Mouse (Mus musculus) adrenal gland, postnatal 10 days (tissue): ENCODE measurements around the gene Ttn. TPM values are rescaled to one million over a fixed set of nuclear protein-coding genes. Genes with fewer than 3 reads are reported as not detected.
"Not testable (repeated sequence)": the region's sequence is repeated elsewhere in the genome, so short reads cannot be mapped to it uniquely, and the experiment has no call there.

Source experiments
- DNase-seq: peaks from one replicate; pipeline ENCODE4 v3.0.0; 2021; ENCODE audit warnings: mixed read lengths
- long read RNA-seq, 2 experiments: library from polyadenylated mRNA; stranded (forward); transcript quantifications; one replicate each; pipeline ENCODE4 v2.0.0; 2021
- total RNA-seq, 2 experiments: library from RNA; stranded (reverse); gene quantifications; 2 replicates each; pipeline ENCODE4 v1.2.3; 2021

Gene Ttn
- 100 to 1,000 TPM in 1 of 2 experiments, 10 to 100 TPM in 1; 87.1 to 370 TPM for total RNA-seq
- long read RNA-seq, experiment 1, partial matches to known transcripts, result 2 of 3 reads
- long read RNA-seq, experiment 1, other reads (novel, unspliced or antisense), result 1 of 3 reads
- long read RNA-seq, experiment 2, partial matches to known transcripts, result 1 of 2 reads
- long read RNA-seq, experiment 2, other reads (novel, unspliced or antisense), result 1 of 2 reads

DNA sequence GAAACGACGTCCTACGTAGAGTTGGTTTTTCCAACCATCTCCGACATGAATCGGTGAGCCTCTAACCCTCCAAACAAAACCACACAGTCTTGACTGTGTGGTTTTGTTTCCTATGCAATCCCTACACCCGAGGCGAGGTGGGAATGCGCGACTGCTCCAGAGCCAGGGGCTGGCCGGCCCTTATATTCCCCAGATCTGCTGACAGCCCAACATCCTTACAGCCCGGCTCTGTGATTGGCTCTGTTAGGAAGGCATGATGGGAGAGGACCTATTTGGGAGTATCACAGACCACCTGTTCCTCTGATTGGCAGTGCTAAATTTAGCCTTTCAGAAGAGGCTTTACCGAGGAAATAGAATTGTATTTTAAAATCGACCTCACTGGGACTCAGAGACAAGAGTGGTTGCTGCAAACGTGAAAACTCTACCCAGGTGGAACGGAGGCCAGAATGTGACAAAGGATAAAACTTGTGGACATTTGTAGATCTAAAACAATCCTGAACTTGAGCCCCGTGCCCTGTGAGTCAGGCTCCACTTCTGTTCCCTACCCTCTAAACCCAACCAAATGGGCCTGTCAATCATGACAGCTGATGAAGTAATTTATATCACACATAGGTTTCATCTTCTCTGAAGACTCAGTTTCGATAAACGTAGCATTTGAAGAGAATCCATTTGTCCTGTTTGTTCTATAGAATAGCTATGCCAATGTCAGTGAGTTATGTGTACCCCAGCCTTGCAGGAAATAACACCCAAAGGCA, at the start of gene Ttn:
Gene Ttn (minus strand): TSS at position 157 of the 755 bp plus-strand sequence.
- no peak for DNase-seq

DNA sequence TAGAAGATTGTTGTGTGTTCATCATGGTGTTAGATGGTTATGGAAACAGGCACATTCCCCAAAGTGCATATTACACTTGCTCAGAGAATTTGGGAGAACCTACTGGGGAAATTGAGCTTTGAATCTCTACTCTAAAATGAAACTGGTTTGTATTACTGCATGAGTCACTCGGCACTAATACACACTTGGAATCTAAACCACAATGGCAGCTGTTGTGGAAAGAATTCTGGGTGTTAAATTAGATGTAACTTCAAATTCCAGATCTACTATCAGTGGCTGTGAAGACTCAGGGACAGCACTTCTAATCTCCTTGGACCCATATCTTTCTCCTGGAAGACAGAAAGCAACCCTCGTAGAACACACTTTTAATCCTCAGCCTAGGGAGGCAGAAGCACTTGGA, 38.3 kb upstream of the Ttn start:
- DNase-seq, result no peak

GRCm38 (mm10) chr2:77017735-77018134, 35.4 kb upstream of the Ttn start:
- DNase-seq, result no peak

DNA sequence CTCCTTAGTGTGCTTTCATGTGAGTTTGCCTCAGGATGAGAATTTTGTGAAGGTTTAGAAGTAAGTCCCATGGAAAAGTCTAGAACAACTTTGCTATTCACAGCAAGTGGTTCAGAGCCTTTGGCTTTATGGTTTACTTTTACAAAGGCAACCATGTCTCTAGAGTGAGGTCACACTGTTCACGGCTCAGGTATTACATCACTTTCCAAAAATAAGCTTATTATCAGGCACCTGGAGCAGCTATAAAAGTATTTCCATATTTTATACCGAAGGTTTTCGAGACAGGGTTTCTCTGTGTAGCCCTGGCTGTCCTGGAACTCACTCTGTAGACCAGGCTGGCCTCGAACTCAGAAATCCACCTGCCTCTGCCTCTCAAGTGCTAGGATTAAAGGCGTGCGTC, 31.1 kb upstream of the Ttn start:
- not testable (repeated sequence) for DNase-seq

DNA sequence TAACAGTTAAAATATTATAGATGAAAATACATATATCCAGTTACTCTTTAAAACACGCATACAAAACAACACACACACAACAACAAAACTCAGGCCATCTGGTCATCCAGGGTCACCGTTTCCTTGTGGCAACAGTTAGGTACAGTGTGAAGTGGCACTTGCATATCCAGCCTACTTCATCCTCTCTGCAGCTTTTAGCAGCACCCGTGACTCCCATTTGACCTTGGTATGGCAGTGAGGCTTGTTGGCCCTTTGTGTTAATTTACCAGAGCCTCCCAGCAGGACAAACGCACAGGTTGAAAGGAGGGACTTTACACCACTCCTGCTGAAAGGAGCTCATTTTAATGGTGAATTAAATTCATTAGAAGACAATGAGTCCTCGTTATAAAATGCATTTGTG, 29.6 kb upstream of the Ttn start:
- no peak for DNase-seq

GRCm38 (mm10) chr2:77007015-77007414, 24.7 kb upstream of the Ttn start:
- DNase-seq, result no peak

- no peak for DNase-seq
Observed at GRCm38 (mm10) chr2:77003148-77003547, 20.8 kb upstream of the Ttn start.

DNA sequence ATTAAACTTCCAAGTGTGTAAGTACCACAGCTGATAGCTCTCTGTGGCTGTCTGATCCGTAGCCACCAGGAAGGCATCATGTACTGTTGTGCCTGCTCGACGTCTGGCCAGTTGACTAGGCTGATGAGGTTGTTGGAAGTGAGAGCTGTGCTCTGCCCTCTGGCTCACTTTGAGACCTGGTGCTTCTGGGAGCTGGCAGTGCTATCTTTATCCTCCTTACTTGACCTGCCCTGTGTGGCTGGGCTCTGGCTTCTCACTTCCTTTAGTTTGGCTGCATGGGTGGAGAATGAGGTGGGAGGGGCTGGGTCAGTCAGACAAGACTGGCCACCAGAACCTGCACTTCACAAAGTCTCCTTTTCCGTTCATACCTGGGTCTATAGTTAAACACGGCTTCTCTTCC, 16.0 kb upstream of the Ttn start:
- no peak for DNase-seq

- DNase-seq, result no peak
Observed at GRCm38 (mm10) chr2:76992493-76993201, 10.3 kb upstream of the Ttn start.

DNA sequence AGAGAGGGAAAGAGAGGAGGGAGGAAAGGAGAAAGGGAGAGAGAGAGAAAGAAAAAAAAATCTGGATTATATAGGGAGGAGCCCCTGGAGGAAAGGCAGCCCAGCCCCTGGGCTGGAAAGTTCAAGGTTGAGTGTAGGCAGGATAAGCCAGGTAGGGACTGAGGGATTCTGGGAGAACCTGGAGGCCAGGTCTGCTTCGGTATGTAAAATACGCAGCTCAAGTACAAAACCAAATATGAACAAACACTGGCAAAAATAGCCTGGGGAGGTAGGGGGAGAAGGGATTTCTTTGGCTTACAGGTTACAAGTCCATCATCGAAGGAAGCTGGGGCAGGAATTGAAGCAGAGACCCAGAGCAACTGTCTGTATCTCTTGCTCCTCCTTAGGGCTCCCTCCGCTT, 5.0 kb upstream of the Ttn start:
- DNase-seq, result no peak

- no peak for DNase-seq
Observed at GRCm38 (mm10) chr2:76984384-76984783, 2.0 kb upstream of the Ttn start.

- DNase-seq, result no peak
Observed at GRCm38 (mm10) chr2:76983601-76984000, 1.3 kb upstream of the Ttn start.

- DNase-seq, result no peak
Observed at GRCm38 (mm10) chr2:76981717-76982116, 630 bp downstream of the Ttn start.

DNA sequence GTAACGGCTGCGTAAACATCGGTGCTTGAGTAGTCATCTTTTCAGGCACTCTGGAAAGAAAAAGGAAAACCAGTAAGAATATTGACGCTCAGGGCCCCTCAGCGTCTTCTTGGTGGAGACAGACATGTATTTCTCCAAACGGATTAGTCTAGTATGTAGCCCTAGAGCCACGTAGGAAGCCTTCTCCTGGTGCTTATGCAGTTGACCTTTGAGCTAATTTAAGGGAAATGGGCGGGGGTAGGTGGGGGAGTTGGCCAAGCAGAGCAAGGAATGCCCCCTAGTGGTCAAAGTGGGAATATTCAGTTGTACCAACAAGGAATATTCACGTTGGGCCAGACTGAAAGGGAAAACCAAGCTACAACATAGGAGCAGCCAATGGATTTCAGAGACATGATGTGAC, 2.2 kb downstream of the Ttn start:
- DNase-seq, result peak; percentile 43

DNA sequence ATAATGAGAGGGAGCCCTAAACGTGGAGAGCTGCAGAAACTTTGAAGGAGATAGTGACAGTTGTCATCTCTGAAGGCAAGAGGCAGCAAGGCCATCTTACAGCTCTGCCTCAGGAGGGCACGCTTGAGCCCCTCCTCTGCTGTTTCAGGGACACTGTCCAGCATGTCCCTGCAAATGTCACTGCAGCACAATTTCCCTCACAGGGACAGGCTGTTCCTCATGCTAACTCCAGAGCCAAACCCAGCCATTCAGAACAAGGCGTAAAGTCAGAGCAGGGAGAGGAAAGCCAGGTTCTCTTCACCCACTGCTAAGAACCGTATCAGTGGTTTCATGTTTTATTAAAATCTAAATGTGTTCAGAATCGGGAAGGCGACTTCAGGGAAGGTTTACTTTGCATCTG, 4.7 kb downstream of the Ttn start:
- no peak for DNase-seq

DNA sequence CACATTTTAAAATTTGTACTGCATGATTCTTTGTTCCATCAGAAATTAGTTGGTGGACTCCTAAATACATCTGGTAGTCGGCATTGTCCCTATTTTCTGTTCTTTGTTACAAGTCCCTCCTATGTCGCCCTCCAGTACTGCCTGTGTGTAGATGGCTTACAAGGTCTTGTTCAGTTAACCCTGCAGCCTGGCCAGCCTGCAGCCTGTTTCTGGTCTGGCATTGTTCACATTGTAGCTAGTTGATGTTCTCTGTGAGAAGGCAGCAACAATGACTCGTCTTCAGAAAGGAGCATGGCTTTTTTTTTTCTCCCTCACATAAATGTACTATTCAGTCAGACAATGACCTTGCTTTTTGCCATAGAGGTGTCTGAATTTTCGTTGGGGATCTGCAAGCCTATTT, 10.3 kb downstream of the Ttn start:
- no peak for DNase-seq

DNA sequence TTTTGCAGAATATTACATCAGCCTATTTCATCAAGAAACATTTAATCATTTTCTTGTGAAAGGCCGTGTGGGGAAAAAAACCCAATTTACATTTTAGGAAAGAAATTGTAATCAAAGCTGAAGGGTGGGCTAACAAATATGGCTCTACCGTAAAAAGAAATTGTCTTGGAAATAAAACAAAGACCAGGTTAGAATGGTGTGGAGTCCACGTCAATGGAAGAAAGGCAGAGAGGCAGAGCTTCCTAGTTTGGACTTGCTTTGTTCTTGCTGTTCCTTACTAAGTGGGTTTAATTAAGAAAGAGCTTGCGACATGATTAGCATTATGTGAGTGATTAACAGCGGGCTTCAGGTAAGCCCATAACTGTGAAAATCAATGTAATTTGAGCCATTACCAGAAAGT, 11.3 kb downstream of the Ttn start:
- no peak for DNase-seq

DNA sequence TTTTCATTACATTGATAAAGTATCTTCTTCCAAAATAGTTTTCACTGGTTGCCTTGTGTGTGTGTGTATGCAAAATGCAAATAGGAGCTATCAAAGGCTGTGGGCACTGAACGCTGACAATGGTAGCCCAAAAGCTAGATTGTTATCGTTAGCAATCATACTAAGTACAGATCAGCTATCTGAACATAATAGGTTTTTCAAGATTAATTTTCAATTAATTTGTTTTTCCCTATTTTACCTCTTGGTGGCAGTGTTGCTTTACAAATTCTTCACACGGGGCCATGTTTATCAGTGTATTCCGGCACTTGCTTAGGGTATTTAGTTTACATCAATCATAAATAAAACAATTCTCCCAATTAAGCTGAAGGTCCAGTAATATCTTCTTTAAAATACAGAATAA, 11.7 kb downstream of the Ttn start:
- DNase-seq, result no peak

DNA sequence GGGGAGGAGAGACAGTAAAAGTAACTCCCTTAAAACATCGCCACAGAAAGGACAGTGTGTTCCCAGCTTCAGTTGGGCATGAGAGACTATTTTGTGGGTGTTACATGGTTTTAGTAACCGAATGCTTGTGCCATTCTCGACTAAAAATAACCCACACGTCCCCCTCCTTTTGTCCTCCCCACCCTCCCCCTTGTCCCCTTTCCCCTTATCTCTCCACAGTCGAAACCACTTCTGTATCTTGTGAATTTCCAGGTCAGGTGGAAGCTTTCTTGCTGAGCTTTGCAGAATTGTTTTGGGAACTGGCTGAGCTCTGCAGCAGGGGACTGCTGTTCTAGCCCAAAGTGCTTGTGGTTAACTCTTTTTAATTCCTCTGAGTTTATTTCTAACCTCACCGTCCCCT, 12.1 kb downstream of the Ttn start:
- DNase-seq, result no peak

- DNase-seq, result no peak
Observed at GRCm38 (mm10) chr2:76969637-76970036, 12.7 kb downstream of the Ttn start.

DNA sequence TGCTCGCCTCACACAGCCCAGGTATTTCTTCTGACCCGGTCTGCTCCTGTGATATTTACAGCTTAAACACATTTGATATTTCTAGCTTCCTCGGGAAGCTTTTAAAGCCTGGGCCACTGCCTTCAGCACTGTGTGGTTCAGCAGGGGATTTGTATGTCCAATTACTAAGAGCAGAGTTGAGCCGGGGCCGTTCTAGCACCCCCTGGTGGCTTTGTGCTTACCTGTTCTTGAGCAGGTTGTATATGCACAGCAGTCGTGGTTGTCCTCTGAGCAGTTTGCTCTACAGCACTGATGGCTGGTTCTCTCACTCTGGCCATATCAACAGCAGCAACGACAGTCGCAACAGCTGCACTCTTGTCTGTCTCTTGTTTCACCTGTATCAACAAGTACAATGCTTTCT, 13.4 kb downstream of the Ttn start:
- DNase-seq, result peak; percentile 87

- no peak for DNase-seq
Observed at GRCm38 (mm10) chr2:76966582-76966981, 15.8 kb downstream of the Ttn start.

GRCm38 (mm10) chr2:76966013-76966412, 16.3 kb downstream of the Ttn start:
- no peak for DNase-seq

GRCm38 (mm10) chr2:76965542-76965941, 16.8 kb downstream of the Ttn start:
- no peak for DNase-seq
